Mouse (Mus musculus): Measurements from ENCODE around the gene Arrb1.
A peak's percentile ranks its signal among the peaks of the same experiment; 100 is the strongest.

DNA sequence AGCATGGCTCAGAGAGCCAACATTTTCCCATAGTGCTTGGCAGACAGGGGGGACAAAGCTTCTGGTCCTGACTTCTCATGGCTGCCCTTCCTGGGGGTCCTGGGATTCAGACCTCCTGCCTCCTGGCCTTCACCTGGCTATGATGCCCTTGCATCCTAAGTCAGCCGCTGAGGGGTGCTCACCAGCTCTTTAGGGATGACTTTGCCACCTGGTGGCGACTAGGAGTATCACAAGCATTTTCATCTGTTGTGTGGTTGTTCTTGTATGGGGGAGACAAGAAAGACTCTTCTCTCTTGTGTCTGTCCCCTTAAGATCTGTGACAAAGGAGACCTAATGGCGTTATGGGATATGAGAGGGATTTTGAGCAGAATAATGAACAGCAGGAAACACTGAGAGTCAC is 54.8 kb downstream of the Arrb1 start:
- TF ChIP-seq POLR2A (IDR thresholded peaks at IDR 0.05; ENCODE audit: borderline replicate concordance, extremely low read depth, low read depth, low read length) (no peak), CTCF (IDR thresholded peaks at IDR 0.05; ENCODE audit: insufficient read depth, low read length) (peak; percentile 62)
